In the genomic region with DNA sequence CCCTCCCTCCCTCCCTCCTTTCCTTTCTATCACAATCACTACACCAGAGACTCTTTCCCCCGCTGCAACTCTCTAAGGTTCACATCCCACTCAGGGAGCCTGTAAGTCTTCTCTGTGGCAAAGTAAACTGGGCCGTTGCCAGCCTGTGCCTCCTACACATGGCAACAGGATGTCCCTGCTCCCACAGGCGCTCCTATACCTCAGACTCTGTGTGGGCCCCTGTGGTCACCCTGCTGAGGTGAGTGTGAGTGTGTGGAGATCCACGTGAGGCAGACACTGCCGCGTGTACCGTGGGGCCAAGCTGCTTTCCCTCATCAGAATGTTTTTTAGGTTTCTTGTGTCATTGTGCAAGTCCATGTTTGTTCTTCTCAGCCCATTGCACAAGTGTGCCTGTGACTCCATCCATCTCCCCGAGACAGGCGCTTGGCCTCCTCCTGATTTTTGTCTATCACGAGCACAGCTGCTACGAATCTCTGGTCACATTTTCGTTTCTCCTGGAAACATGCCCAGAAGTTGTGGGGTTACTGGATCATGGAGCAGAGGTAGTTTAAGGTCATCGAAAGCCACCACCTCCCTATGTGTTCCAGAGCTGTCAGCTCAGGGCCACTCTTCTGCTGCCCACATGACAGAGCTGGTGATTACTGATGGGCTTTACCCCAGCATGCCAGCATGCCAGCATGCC, we compare ENCODE assay signal across 9 mouse cellular contexts. TPM values are rescaled to one million over a fixed set of nuclear protein-coding genes. Genes with fewer than 3 reads are reported as not detected.
DNase-seq lines count a peak whose midpoint lies in the region; ATAC-seq and TF ChIP-seq lines count a peak whose summit lies in the region.
"Had no signal": no experiment of that assay in that cellular context is flagged by ENCODE, and none has a peak within 500 bp of the region (broad histone marks: within the 10 kb centered on the region; RNA-seq: fewer than 3 reads in every experiment).

No protein-coding gene starts in this region.

- no peak overlapping the region for H3K4me3 ChIP-seq in embryonic facial prominence, embryonic 14.5 days (ENCODE audit: low read depth, low read length)
- no peak overlapping the region for H3K4me3 ChIP-seq in embryonic facial prominence, embryonic 10.5 days
- no peak overlapping the region for H3K4me3 ChIP-seq in lung, adult 2 months (replicated peaks; ENCODE audit: extremely low read depth, low read depth, low read length)
- no peak overlapping the region for H3K4me3 ChIP-seq in limb, embryonic 10.5 days
- H3K4me3 ChIP-seq: limb, embryonic 13.5 days had no signal

- H3K9me3 ChIP-seq in embryonic facial prominence, embryonic 14.5 days (ENCODE audit: control insufficient read depth, low read length): no peaks in the 10 kb centered on the region
- H3K9me3 ChIP-seq in embryonic facial prominence, embryonic 10.5 days: no peaks in the 10 kb centered on the region
- H3K9me3 ChIP-seq in limb, embryonic 10.5 days (replicated peaks): no peaks in the 10 kb centered on the region
- H3K9me3 ChIP-seq: limb, embryonic 13.5 days had no signal

- H3K27me3 ChIP-seq in embryonic facial prominence, embryonic 14.5 days (replicated peaks; ENCODE audit: control insufficient read depth, insufficient read depth, low read length): peaks cover 5% of the 10 kb centered on the region; the same call in 1 of the 2 replicates
- H3K27me3 ChIP-seq in embryonic facial prominence, embryonic 10.5 days (replicated peaks; ENCODE audit: low read depth, poor library complexity, severe bottlenecking): peaks cover 6% of the 10 kb centered on the region; the same call in 1 of the 2 replicates
- peaks cover 7% of the 10 kb centered on the region for H3K27me3 ChIP-seq in Patski
- H3K27me3 ChIP-seq in limb, embryonic 10.5 days (ENCODE audit: low read depth, poor library complexity, severe bottlenecking): peaks cover 7% of the 10 kb centered on the region; the same call in 1 of the 2 replicates

- H3K4me1 ChIP-seq in embryonic facial prominence, embryonic 14.5 days (ENCODE audit: control insufficient read depth, insufficient read depth, low read length): no peaks in the 10 kb centered on the region
- H3K4me1 ChIP-seq in embryonic facial prominence, embryonic 10.5 days: peaks cover 3% of the 10 kb centered on the region; the same call in 1 of the 2 replicates
- peaks cover 2% of the 10 kb centered on the region for H3K4me1 ChIP-seq in lung, adult 2 months (ENCODE audit: control insufficient read depth, insufficient read depth, low read length)
- 0 out of 2 replicates have a peak, but pooled peaks cover 3% of the 10 kb centered on the region for H3K4me1 ChIP-seq in limb, embryonic 10.5 days

- H3K4me2 ChIP-seq in embryonic facial prominence, embryonic 14.5 days (ENCODE audit: low read depth, low read length): no peak overlapping the region
- H3K4me2 ChIP-seq: limb, embryonic 13.5 days had no signal

- no peak; the same call in 1 of the 2 replicates for ATAC-seq in embryonic facial prominence, embryonic 14.5 days (ENCODE audit: low read depth)
- peak; percentile 58 for ATAC-seq in Patski

- WGBS in embryonic facial prominence, embryonic 14.5 days: 64% methylated on average over 13 of the region's 13 CpGs
- WGBS in embryonic facial prominence, embryonic 10.5 days: 82% methylated on average over 13 of the region's 13 CpGs
- WGBS in lung, adult 2 months: 48% methylated on average over 13 of the region's 13 CpGs
- 90% methylated on average over 13 of the region's 13 CpGs for WGBS in limb, embryonic 10.5 days

- peak; percentile 53 for DNase-seq in embryonic facial prominence, embryonic 14.5 days (ENCODE audit: low spot score)
- DNase-seq in embryonic facial prominence, embryonic 10.5 days (ENCODE audit: low spot score): no peak
- peak; percentile 68 for DNase-seq in Patski (ENCODE audit: low read depth, low spot score)
- DNase-seq in heart, postnatal 14 days: peak; percentile 65 to 79
- DNase-seq in lung, adult 2 months: peak; percentile 45
- no peak for DNase-seq in urinary bladder, postnatal 14 days (ENCODE audit: low spot score)
- DNase-seq in limb, embryonic 10.5 days (ENCODE audit: low spot score): no peak
- DNase-seq in layer of hippocampus, postnatal 36 days: no peak

- intact Hi-C loops in heart, postnatal 14 days (cut with DNase I): no loop called here

- POLR2A ChIA-PET in Patski (lab: Charles Lee): interaction anchor here (1.0 kb wide), 1 partner anchor 9 kb away, joined by 4 read pairs; no protein-coding TSS in a partner anchor

- H3K36me3 ChIP-seq in embryonic facial prominence, embryonic 14.5 days (ENCODE audit: control insufficient read depth, insufficient read depth, low read length): no peaks in the 10 kb centered on the region
- no peaks in the 10 kb centered on the region for H3K36me3 ChIP-seq in embryonic facial prominence, embryonic 10.5 days (replicated peaks)
- no peaks in the 10 kb centered on the region for H3K36me3 ChIP-seq in limb, embryonic 10.5 days
- H3K36me3 ChIP-seq: limb, embryonic 13.5 days had no signal

- no peak for TF ChIP-seq CTCF in Patski (IDR thresholded peaks at IDR 0.05)
- TF ChIP-seq CTCF in lung, adult 2 months (IDR thresholded peaks at IDR 0.05; ENCODE audit: insufficient read depth, low read length): no peak

- H3K27ac ChIP-seq in embryonic facial prominence, embryonic 14.5 days (replicated peaks; ENCODE audit: low read depth, low read length): no peak overlapping the region
- no peak overlapping the region for H3K27ac ChIP-seq in embryonic facial prominence, embryonic 10.5 days (replicated peaks)
- H3K27ac ChIP-seq in limb, embryonic 10.5 days: no peak overlapping the region
- H3K27ac ChIP-seq: limb, embryonic 13.5 days had no signal

- CTCF ChIA-PET in Patski (lab: Charles Lee): interaction anchor here (1.0 kb wide), 1 partner anchor 56 kb away, joined by 3 read pairs; no protein-coding TSS in a partner anchor

- TF ChIP-seq POLR2A in lung, adult 2 months (IDR thresholded peaks at IDR 0.05; ENCODE audit: borderline replicate concordance, extremely low read depth, low read depth, low read length): no peak

- in situ Hi-C loops in Patski (cut with MboI; ENCODE audit: low pct_unique_long_range_greater_than_20kb): no loop called here

- no peak overlapping the region for H3K9ac ChIP-seq in embryonic facial prominence, embryonic 14.5 days (ENCODE audit: low read depth, low read length)
- H3K9ac ChIP-seq: limb, embryonic 13.5 days had no signal

RNA-seq across cellular contexts. Expression of a gene that starts 10.3 kb away (rescaled TPM):
- 1.4 and 2.6 TPM in 2 replicates for polyA plus RNA-seq in embryonic facial prominence, embryonic 14.5 days (2014; fragmentation: Nextera tagmentation; extraction: Ambion mirVana)
- polyA plus RNA-seq in embryonic facial prominence, embryonic 10.5 days (2016; fragmentation: Nextera tagmentation; extraction: Ambion mirVana): 2.7 TPM in 2 replicates
- 11.8 TPM for polyA plus RNA-seq in Patski (2021)
- total RNA-seq in heart, postnatal 14 days (2021): 1 to 10 TPM in 1 of 2 experiments, under 1 TPM in 1; 0.37 to 2.2 TPM
- 7.5 and 16.8 TPM in 2 replicates for polyA plus RNA-seq in lung, adult 2 months (2012; rRNA removed)
- polyA plus RNA-seq in limb, embryonic 10.5 days (2016; fragmentation: Nextera tagmentation; extraction: Ambion mirVana): 1.2 and 2.2 TPM in 2 replicates
- total RNA-seq in layer of hippocampus, postnatal 36 days (2021): 1 to 10 TPM; 1.8 to 2.2 TPM

RNA-seq across cellular contexts. Expression of a gene that starts 49.8 kb away (rescaled TPM):
- 4.0 TPM in 2 replicates for polyA plus RNA-seq in embryonic facial prominence, embryonic 14.5 days (2014; fragmentation: Nextera tagmentation; extraction: Ambion mirVana)
- polyA plus RNA-seq in embryonic facial prominence, embryonic 10.5 days (2016; fragmentation: Nextera tagmentation; extraction: Ambion mirVana): 3.3 and 3.4 TPM in 2 replicates
- 13.5 TPM for polyA plus RNA-seq in Patski (2021)
- 10 to 100 TPM; 22.0 to 23.1 TPM for total RNA-seq in heart, postnatal 14 days (2021)
- polyA plus RNA-seq in lung, adult 2 months (2012; rRNA removed): 28.8 and 32.4 TPM in 2 replicates
- polyA plus RNA-seq in limb, embryonic 10.5 days (2016; fragmentation: Nextera tagmentation; extraction: Ambion mirVana): 2.8 and 3.9 TPM in 2 replicates
- 1 to 10 TPM; 4.4 to 4.5 TPM for total RNA-seq in layer of hippocampus, postnatal 36 days (2021)

Comparison
In these comparisons a context has a peak if more than half of its experiments do, and no peak if none do; other contexts are left out.
1. DNase-seq: peak in embryonic facial prominence, embryonic 14.5 days (single experiment), Patski (single experiment), heart, postnatal 14 days (2 of 2) and lung, adult 2 months (single experiment); none in embryonic facial prominence, embryonic 10.5 days (single experiment), urinary bladder, postnatal 14 days (single experiment), limb, embryonic 10.5 days (single experiment) and layer of hippocampus, postnatal 36 days (0 of 2).